ENCODE assay signal across 14 mouse cellular contexts in the genomic region with DNA sequence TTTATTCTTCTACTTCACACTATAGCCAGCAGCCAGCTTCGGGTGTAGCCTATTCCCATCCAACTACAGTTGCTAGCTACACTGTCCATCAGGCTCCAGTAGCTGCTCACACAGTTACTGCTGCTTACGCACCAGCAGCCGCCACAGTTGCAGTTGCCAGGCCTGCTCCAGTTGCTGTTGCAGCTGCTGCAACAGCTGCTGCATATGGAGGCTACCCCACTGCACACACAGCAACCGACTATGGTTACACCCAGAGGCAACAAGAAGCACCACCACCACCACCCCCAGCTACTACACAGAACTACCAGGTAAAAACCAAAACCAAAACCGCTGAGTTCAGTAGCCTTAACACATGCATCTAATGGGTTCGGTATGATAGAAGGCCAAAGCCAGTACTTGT. TPM values are rescaled to one million over a fixed set of nuclear protein-coding genes. Genes with fewer than 3 reads are reported as not detected.
A peak's percentile ranks its signal among the peaks of the same experiment; 100 is the strongest.
DNase-seq lines count a peak whose midpoint lies in the region; ATAC-seq and TF ChIP-seq lines count a peak whose summit lies in the region.
"Had no signal": no experiment of that assay in that cellular context is flagged by ENCODE, and none has a peak within 500 bp of the region (broad histone marks: within the 10 kb centered on the region; RNA-seq: fewer than 3 reads in every experiment).

No protein-coding gene starts in this region.

- H3ac ChIP-seq in C2C12 (ENCODE audit: control insufficient read depth, insufficient read length, low read depth), result no peak overlapping the region

- no peak overlapping the region for H3K4me3 ChIP-seq in liver, embryonic 12.5 days
- H3K4me3 ChIP-seq in liver, postnatal 0 days (ENCODE audit: low read depth, low read length), result no peak overlapping the region
- no peak overlapping the region for H3K4me3 ChIP-seq in C2C12 (ENCODE audit: insufficient read depth, poor library complexity, severe bottlenecking)
- H3K4me3 ChIP-seq in limb, embryonic 13.5 days, result no peak overlapping the region
- H3K4me3 ChIP-seq: embryonic facial prominence, embryonic 13.5 days; stomach, embryonic 15.5 days had no signal

- no peak for DNase-seq in liver, postnatal 0 days
- DNase-seq in brain, adult 2 months (ENCODE audit: low read depth, low spot score), result peak; percentile 17
- no peak for DNase-seq in frontal cortex, postnatal 25 days (ENCODE audit: low spot score in 2 of 2)
- DNase-seq in T-cell, adult 2 months (ENCODE audit: low spot score), result no peak
- DNase-seq: cerebellum, postnatal 14 days; kidney, postnatal 25 days; lung, postnatal 36 days; right cerebral cortex, postnatal 25 days had no signal

- H3K9ac ChIP-seq in liver, embryonic 12.5 days, result no peak overlapping the region
- H3K9ac ChIP-seq in liver, postnatal 0 days (replicated peaks), result no peak overlapping the region
- no peak overlapping the region for H3K9ac ChIP-seq in limb, embryonic 13.5 days
- H3K9ac ChIP-seq: embryonic facial prominence, embryonic 13.5 days; stomach, embryonic 15.5 days had no signal

- H3K4me1 ChIP-seq in liver, embryonic 12.5 days, result peaks cover 19% of the 10 kb centered on the region; the same call in 1 of the 2 replicates
- no peaks in the 10 kb centered on the region for H3K4me1 ChIP-seq in liver, postnatal 0 days (ENCODE audit: insufficient read depth)
- H3K4me1 ChIP-seq in limb, embryonic 13.5 days, result peaks cover 8% of the 10 kb centered on the region
- H3K4me1 ChIP-seq: embryonic facial prominence, embryonic 13.5 days; stomach, embryonic 15.5 days had no signal

- TF ChIP-seq CTCF in liver, postnatal 0 days (IDR thresholded peaks at IDR 0.05; ENCODE audit: low read depth), result no peak
- no peak for TF ChIP-seq CTCF in C2C12 (IDR thresholded peaks at IDR 0.05; ENCODE audit: control insufficient read depth, insufficient read depth, insufficient read length)

- TF ChIP-seq EP300 in liver, postnatal 0 days (IDR thresholded peaks at IDR 0.05; ENCODE audit: low read depth), result no peak

- H3K9me3 ChIP-seq in liver, embryonic 12.5 days (replicated peaks), result no peaks in the 10 kb centered on the region
- no peaks in the 10 kb centered on the region for H3K9me3 ChIP-seq in liver, postnatal 0 days (ENCODE audit: low read length)
- H3K9me3 ChIP-seq in limb, embryonic 13.5 days, result no peaks in the 10 kb centered on the region
- H3K9me3 ChIP-seq: embryonic facial prominence, embryonic 13.5 days; stomach, embryonic 15.5 days had no signal

- no peak overlapping the region for H3K4me2 ChIP-seq in liver, embryonic 12.5 days
- no peak overlapping the region for H3K4me2 ChIP-seq in liver, postnatal 0 days (ENCODE audit: low read depth, low read length)
- H3K4me2 ChIP-seq in limb, embryonic 13.5 days (replicated peaks), result no peak overlapping the region
- H3K4me2 ChIP-seq: embryonic facial prominence, embryonic 13.5 days; liver, embryonic 11.5 days; stomach, embryonic 15.5 days had no signal

- WGBS in liver, embryonic 12.5 days (ENCODE audit: insufficient replicate concordance), result 76% methylated on average over 6 of the region's 6 CpGs
- 85% methylated on average over 6 of the region's 6 CpGs for WGBS in liver, postnatal 0 days (ENCODE audit: insufficient replicate concordance)
- 82% methylated on average over 6 of the region's 6 CpGs for WGBS in limb, embryonic 13.5 days

- peaks cover 99% of the 10 kb centered on the region for H3K79me2 ChIP-seq in C2C12 (ENCODE audit: control insufficient read depth, insufficient read depth)

- 0 out of 2 replicates have a peak overlapping the region, but pooled peaks have one; percentile 40 for H3K27ac ChIP-seq in liver, embryonic 12.5 days
- no peak overlapping the region for H3K27ac ChIP-seq in liver, postnatal 0 days (ENCODE audit: low read depth)
- H3K27ac ChIP-seq in limb, embryonic 13.5 days, result no peak overlapping the region
- H3K27ac ChIP-seq: embryonic facial prominence, embryonic 13.5 days; stomach, embryonic 15.5 days had no signal

- no peak for ATAC-seq in liver, embryonic 12.5 days
- ATAC-seq in liver, postnatal 0 days, result no peak
- ATAC-seq in limb, embryonic 13.5 days (ENCODE audit: low FRiP score, low read depth), result peak; percentile 48; the same call in 1 of the 2 replicates

- H3K36me3 ChIP-seq in liver, embryonic 12.5 days, result peaks cover 45% of the 10 kb centered on the region
- H3K36me3 ChIP-seq in liver, postnatal 0 days (replicated peaks; ENCODE audit: insufficient read depth, low read length), result peaks cover 27% of the 10 kb centered on the region
- H3K36me3 ChIP-seq in C2C12 (ENCODE audit: control insufficient read depth, insufficient read depth), result peaks cover 59% of the 10 kb centered on the region
- peaks cover 32% of the 10 kb centered on the region for H3K36me3 ChIP-seq in limb, embryonic 13.5 days

- no peaks in the 10 kb centered on the region for H3K27me3 ChIP-seq in liver, embryonic 12.5 days (replicated peaks)
- no peaks in the 10 kb centered on the region for H3K27me3 ChIP-seq in liver, postnatal 0 days (ENCODE audit: insufficient read depth, low read length)
- no peaks in the 10 kb centered on the region for H3K27me3 ChIP-seq in C2C12 (ENCODE audit: control insufficient read depth, insufficient read depth, insufficient read length)
- H3K27me3 ChIP-seq in limb, embryonic 13.5 days, result no peaks in the 10 kb centered on the region
- H3K27me3 ChIP-seq: embryonic facial prominence, embryonic 13.5 days; stomach, embryonic 15.5 days had no signal

- H3K79me3 ChIP-seq in C2C12 (ENCODE audit: low read depth), result peaks cover 65% of the 10 kb centered on the region

TF ChIP-seq in C2C12, 6 proteins besides CTCF, POLR2A, EP300 and RAD21:
- peak; percentile 84 for TF ChIP-seq MYOD1 (IDR thresholded peaks at IDR 0.05; ENCODE audit: control insufficient read depth, insufficient read length, low read depth)
- TF ChIP-seq FOSL1 (IDR thresholded peaks at IDR 0.05; ENCODE audit: insufficient read depth, low read length, poor library complexity, severe bottlenecking), result no peak
- no peak for TF ChIP-seq MAX (IDR thresholded peaks at IDR 0.05)
- TF ChIP-seq USF1 (IDR thresholded peaks at IDR 0.05; ENCODE audit: low read depth), result no peak
- no peak for TF ChIP-seq CEBPB (IDR thresholded peaks at IDR 0.05; ENCODE audit: low read depth)
- peak; percentile 88 for TF ChIP-seq MYOG (IDR thresholded peaks at IDR 0.05; ENCODE audit: control insufficient read depth, extremely low read depth, insufficient read length)

RNA-seq across cellular contexts. Expression of a gene that starts 18.7 kb away (rescaled TPM):
- 55.4 and 56.3 TPM in 2 replicates for polyA plus RNA-seq in liver, embryonic 12.5 days (2016; fragmentation: Nextera tagmentation; extraction: Ambion mirVana)
- 26.6 and 33.5 TPM in 2 replicates for polyA plus RNA-seq in liver, postnatal 0 days (2015; fragmentation: Nextera tagmentation; extraction: Ambion mirVana)
- 22.4 TPM for polyA plus RNA-seq in C2C12 (2012; fragmentation: generic; extraction: Trizol)
- 134 and 136 TPM in 2 replicates for polyA plus RNA-seq in limb, embryonic 13.5 days (2015; fragmentation: Nextera tagmentation; extraction: Ambion mirVana)
